Mouse (Mus musculus) embryonic facial prominence, embryonic 11.5 days (tissue): ENCODE measurements around the gene Cat. TPM values are rescaled to one million over a fixed set of nuclear protein-coding genes. Genes with fewer than 3 reads are reported as not detected.

Experiments
- ATAC-seq: fragments of 200-750 bp; cut with Nextera tagmentation; replicated peaks from 2 replicates; pipeline ENCODE4 v1.8.0; 2017; ENCODE audit warnings: low read depth; ENCODE audit not compliant: insufficient number of reproducible peaks, low FRiP score, low TSS enrichment
- DNase-seq: peaks from one replicate; pipeline ENCODE4 v3.0.0-alpha.2; 2015; ENCODE audit warnings: low spot score
- H3K27ac ChIP-seq: fragments of 300-500 bp; sonication (generic); replicated peaks from 2 replicates; pipeline ENCODE4 v1.5.1; 2014; ENCODE audit warnings: mild to moderate bottlenecking, low read depth, low read length, control low read depth
- H3K27me3 ChIP-seq: fragments of 300-500 bp; sonication (generic); 2 replicates; pipeline ENCODE4 v1.6.1; 2014; ENCODE audit warnings: mild to moderate bottlenecking, low read length, moderate library complexity, mixed read lengths; ENCODE audit not compliant: control insufficient read depth, insufficient read depth
- H3K36me3 ChIP-seq: fragments of 300-500 bp; sonication (generic); replicated peaks from 2 replicates; pipeline ENCODE4 v1.6.1; 2014; ENCODE audit warnings: low read depth, mild to moderate bottlenecking, low read length, moderate library complexity, mixed read lengths; ENCODE audit not compliant: control insufficient read depth, insufficient read depth
- H3K4me1 ChIP-seq: fragments of 300-500 bp; sonication (generic); 2 replicates; pipeline ENCODE4 v1.6.1; 2014; ENCODE audit warnings: low read length, mixed read lengths; ENCODE audit not compliant: control insufficient read depth, insufficient read depth
- H3K4me2 ChIP-seq: fragments of 300-500 bp; sonication (generic); 2 replicates; pipeline ENCODE4 v1.6.1; 2014; ENCODE audit warnings: low read depth, mild to moderate bottlenecking, control low read depth, low read length, moderate library complexity
- H3K4me3 ChIP-seq: fragments of 300-500 bp; sonication (generic); 2 replicates; pipeline ENCODE4 v1.5.1; 2014; ENCODE audit warnings: low read depth, low read length, control low read depth
- H3K9ac ChIP-seq: fragments of 300-500 bp; sonication (generic); replicated peaks from 2 replicates; pipeline ENCODE4 v1.6.1; 2014; ENCODE audit warnings: mild to moderate bottlenecking, control low read depth, low read length
- H3K9me3 ChIP-seq: fragments of 300-500 bp; sonication (generic); replicated peaks from 2 replicates; pipeline ENCODE4 v1.6.1; 2016; ENCODE audit warnings: mild to moderate bottlenecking, low read length, inconsistent platforms, mixed read lengths; ENCODE audit not compliant: control insufficient read depth
- WGBS: fragments of 180-500 bp; shearing (Covaris S2); extraction: QIAGEN DNeasy Blood & Tissue Kit; methylation state at CpG from one replicate; pipeline ENCODE4 v1.1.7; 2014; 5-methylcytosine and 5-hydroxymethylcytosine counted together
- polyA plus RNA-seq: library from polyadenylated mRNA; unstranded; fragments of >200 nt; fragmentation: Nextera tagmentation; extraction: Ambion mirVana; gene quantifications from 2 replicates; pipeline ENCODE4 v1.2.1, GENCODE M21; 2014

Cat gene
- polyA plus RNA-seq, 1 experiment from 2014 or later: 127 TPM

DNA sequence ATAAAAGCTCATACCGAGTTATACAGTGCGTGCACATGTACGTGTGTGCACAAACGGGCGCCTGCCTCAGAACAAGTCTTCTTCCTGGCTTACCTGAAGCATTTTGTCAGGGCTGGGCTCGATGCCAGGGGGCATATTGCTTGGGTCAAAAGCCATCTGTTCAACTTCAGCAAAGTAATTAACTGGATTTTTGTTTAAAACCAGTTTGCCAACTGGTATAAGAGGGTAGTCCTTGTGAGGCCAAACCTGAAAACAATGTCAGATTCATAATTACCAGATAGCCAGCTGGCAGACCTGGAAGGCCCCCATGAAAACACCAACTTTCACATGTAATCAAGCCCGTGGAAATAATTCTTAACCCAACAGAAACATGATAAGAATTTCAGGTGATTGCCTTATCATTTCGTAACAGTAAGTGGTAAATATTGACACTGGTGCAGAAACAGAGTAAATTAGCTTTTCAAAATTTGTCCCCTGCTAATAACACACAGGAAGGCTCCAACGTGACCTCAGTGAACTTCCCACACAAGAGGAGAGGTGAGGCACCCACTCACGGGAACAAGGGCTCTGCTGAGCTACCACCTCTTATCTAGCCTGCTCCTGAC lies 17.9 kb downstream of the Cat start:
- 84% methylated on average over 10 of the region's 10 CpGs for WGBS
- Histone ChIP-seq H3K36me3 (no peaks in the 10 kb centered on the region; the same call in none of the 2 replicates), H3K9me3 (no peaks in the 10 kb centered on the region), H3K27me3 (no peaks in the 10 kb centered on the region), H3K27ac (no peak overlapping the region), H3K4me1 (no peaks in the 10 kb centered on the region), H3K4me2 (no peak overlapping the region), H3K9ac (no peak overlapping the region), H3K4me3 (no peak overlapping the region)
- DNase-seq (no peak), ATAC-seq (no peak)

DNA sequence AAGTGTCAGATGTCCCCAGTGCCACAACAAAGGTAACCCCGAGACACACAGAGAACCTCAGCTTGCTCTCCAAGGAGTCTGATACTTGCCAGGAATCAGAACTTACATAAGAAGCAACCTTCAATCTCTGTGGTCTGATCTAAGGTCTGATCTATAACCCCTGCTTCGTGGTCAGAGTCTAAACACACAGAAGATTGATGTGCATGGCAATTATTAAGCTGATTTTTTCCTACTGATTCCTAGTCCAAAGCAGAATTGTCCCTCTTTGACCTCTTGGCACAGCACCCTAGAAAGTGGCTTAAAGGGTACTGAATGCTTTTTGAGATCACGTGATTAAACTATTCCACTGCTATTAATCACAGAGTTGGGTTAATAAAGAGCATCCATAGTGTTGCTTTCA lies 18.7 kb downstream of the Cat start:
- no peak overlapping the region for H3K4me3 ChIP-seq
- H3K9me3 ChIP-seq: no peaks in the 10 kb centered on the region
- ATAC-seq (no peak), DNase-seq (no peak)
- no peak overlapping the region for H3K9ac ChIP-seq
- H3K4me2 ChIP-seq: no peak overlapping the region
- H3K4me1 ChIP-seq: peaks cover 2% of the 10 kb centered on the region
- H3K27me3 ChIP-seq: no peaks in the 10 kb centered on the region
- 79% methylated on average over 3 of the region's 3 CpGs for WGBS
- H3K27ac ChIP-seq: no peak overlapping the region
- H3K36me3 ChIP-seq: no peaks in the 10 kb centered on the region; the same call in none of the 2 replicates

DNA sequence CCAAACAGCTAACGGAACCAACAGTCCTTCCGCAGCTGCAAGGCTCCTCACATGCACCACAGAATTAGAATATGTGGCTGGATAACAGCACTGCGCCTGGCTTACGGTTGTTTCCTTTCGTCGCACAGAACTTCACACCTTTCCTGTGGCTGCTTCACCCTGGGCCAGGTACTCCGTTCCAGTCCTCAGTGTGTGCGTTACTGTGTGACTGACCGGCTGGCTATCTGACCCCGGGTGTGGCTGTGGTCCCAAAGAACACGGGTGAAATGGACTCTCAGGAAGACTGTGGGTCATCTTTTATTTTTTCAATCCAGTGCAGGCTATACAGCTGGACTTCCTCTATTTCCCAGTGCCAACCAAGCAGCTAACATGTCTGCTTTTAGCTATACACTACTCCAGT lies 19.5 kb downstream of the Cat start:
- no peak overlapping the region for H3K9ac ChIP-seq
- WGBS: 93% methylated on average over 11 of the region's 11 CpGs
- no peak overlapping the region for H3K27ac ChIP-seq

DNA sequence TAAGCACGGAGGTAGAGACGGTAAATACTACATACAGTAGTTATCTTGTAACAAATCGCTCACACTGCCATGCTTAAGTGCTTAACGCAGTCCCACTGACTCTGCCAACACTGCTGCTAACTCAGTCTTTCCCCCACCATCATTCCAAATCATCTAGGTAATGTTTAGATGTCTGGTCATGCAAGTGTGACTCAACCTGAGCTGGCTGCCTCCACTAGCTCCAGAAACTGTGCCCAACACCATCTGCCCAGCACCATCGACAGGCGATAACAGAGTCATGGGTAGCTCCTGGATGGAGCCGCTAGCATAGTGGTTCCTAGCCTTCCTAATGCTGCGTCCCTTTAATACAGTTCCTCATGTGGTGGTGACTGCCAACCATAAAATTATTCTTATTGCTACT lies 20.4 kb downstream of the Cat start:
- Histone ChIP-seq H3K4me3 (no peak overlapping the region), H3K4me1 (peaks cover 3% of the 10 kb centered on the region), H3K27ac (no peak overlapping the region), H3K9ac (no peak overlapping the region), H3K4me2 (no peak overlapping the region), H3K36me3 (peaks cover 3% of the 10 kb centered on the region), H3K27me3 (no peaks in the 10 kb centered on the region), H3K9me3 (no peaks in the 10 kb centered on the region)
- DNase-seq (no peak), ATAC-seq (no peak)
- 96% methylated on average over 8 of the region's 8 CpGs for WGBS

More for the DNA sequence above, 19.5 kb downstream of the Cat start:
- Histone ChIP-seq H3K4me1 (peaks cover 3% of the 10 kb centered on the region), H3K27me3 (no peaks in the 10 kb centered on the region), H3K36me3 (no peaks in the 10 kb centered on the region; the same call in none of the 2 replicates), H3K4me2 (no peak overlapping the region), H3K9me3 (no peaks in the 10 kb centered on the region), H3K4me3 (no peak overlapping the region)
- ATAC-seq (no peak), DNase-seq (no peak)

DNA sequence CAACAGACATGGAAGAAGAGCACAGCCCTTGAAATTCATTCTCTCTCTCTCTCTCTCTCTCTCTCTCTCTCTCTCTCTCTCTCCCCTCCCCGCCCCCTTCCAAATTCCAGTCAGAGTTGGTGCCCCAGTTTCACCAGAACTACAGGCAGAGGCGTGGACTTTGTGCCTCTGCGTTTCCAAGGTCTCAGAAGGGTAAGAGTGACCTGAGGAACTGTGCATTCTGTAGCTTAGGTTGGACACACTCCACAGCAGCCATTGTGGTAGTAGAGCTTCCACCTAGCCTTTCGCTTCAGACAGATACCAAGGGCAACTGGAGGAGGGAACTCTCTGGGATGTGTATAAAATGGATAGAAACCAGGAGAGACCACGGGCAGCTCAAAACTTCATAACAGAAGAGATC lies 22.2 kb downstream of the Cat start:
- no peaks in the 10 kb centered on the region for H3K27me3 ChIP-seq
- peaks cover 3% of the 10 kb centered on the region for H3K36me3 ChIP-seq
- H3K9me3 ChIP-seq: no peaks in the 10 kb centered on the region
- DNase-seq: no peak
- no peak overlapping the region for H3K27ac ChIP-seq
- H3K4me3 ChIP-seq: no peak overlapping the region
- H3K9ac ChIP-seq: no peak overlapping the region
- ATAC-seq: no peak
- H3K4me2 ChIP-seq: no peak overlapping the region
- WGBS: 94% methylated on average over 4 of the region's 5 CpGs
- H3K4me1 ChIP-seq: peaks cover 3% of the 10 kb centered on the region

DNA sequence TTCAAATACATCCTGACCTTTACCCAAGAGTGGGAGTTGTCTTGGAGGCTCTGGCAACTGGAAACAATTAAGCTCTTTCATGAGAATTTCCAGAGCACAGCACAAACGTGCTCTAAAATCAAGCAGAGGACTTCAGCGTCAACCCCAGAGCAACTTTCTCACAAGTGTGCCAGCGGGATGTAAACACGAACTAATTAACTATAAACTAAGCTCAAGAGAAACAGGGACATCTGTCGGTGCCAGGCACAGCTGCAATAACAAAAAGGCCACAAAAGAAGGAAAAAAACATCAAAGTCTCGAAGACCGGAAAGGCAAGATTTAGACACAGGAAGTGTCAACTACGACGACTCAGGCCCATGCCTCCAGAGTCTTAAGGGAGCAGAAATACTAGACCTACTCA lies 23.2 kb downstream of the Cat start:
- Histone ChIP-seq H3K27ac (peak overlapping the region; percentile 72), H3K4me1 (peaks cover 3% of the 10 kb centered on the region), H3K9me3 (no peaks in the 10 kb centered on the region), H3K4me2 (no peak overlapping the region), H3K9ac (no peak overlapping the region), H3K27me3 (no peaks in the 10 kb centered on the region), H3K36me3 (peaks cover 3% of the 10 kb centered on the region; the same call in 1 of the 2 replicates), H3K4me3 (no peak overlapping the region)
- 23% methylated on average over 9 of the region's 9 CpGs for WGBS
- DNase-seq (peak; percentile 80), ATAC-seq (no peak)

DNA sequence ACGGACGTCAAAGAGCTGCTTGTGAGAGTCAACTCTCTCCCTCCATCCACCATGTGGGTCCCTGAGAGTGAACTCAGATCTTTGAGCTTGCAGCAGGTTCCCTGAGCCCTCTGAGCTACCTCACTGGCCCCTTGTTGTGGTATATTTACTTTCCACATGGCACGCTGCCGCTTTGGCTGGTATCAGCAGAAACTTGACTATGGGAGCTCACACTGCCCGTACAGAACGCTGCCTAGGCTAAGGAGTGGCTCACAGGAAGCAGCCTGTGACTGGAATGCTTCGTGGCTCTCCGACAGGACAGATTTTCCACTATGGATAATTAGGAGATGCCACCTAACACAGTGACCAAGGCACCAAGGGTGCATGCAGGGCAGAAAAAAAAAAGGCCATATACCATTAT lies 23.8 kb downstream of the Cat start:
- DNase-seq (no peak), ATAC-seq (no peak)
- peaks cover 3% of the 10 kb centered on the region for H3K4me1 ChIP-seq
- peaks cover 3% of the 10 kb centered on the region; the same call in 1 of the 2 replicates for H3K36me3 ChIP-seq
- 49% methylated on average over 8 of the region's 8 CpGs for WGBS
- H3K27ac ChIP-seq: peak overlapping the region; percentile 72
- no peak overlapping the region for H3K9ac ChIP-seq
- H3K4me3 ChIP-seq: no peak overlapping the region
- no peaks in the 10 kb centered on the region for H3K9me3 ChIP-seq
- H3K27me3 ChIP-seq: no peaks in the 10 kb centered on the region
- H3K4me2 ChIP-seq: no peak overlapping the region; the same call in 1 of the 2 replicates

DNA sequence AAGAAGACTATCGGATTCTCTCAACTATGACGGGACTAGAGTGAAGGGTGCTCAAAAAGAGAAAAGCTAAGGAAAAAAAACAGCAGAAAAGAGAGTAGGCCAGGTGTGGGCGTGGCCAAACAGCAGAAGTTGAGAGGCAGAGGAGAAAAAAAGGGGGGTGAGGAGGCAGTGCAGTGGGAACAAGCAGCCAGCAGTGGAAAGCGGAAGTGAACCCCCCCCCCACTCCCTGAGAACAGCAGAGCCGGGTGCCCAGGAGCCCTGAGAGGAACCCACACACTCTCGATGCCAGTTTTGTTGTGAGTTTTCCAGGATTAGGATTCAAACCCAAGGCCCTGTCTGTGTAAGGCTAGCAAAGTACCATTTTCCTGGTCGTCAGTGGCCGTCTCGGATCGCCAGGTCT lies 25.9 kb downstream of the Cat start:
- ATAC-seq (no peak), DNase-seq (no peak)
- Histone ChIP-seq H3K27me3 (no peaks in the 10 kb centered on the region), H3K36me3 (peaks cover 3% of the 10 kb centered on the region; the same call in 1 of the 2 replicates), H3K4me3 (no peak overlapping the region), H3K27ac (no peak overlapping the region), H3K9ac (no peak overlapping the region), H3K4me1 (peaks cover 3% of the 10 kb centered on the region), H3K4me2 (no peak overlapping the region), H3K9me3 (no peaks in the 10 kb centered on the region)
- 93% methylated on average over 10 of the region's 10 CpGs for WGBS
